Mouse (Mus musculus): ENCODE data around the gene Gje1. TPM values are rescaled to one million over a fixed set of nuclear protein-coding genes. Genes with fewer than 3 reads are reported as not detected.

The Gje1 gene
- total and polyA plus RNA-seq, 3 experiments: not detected

DNA sequence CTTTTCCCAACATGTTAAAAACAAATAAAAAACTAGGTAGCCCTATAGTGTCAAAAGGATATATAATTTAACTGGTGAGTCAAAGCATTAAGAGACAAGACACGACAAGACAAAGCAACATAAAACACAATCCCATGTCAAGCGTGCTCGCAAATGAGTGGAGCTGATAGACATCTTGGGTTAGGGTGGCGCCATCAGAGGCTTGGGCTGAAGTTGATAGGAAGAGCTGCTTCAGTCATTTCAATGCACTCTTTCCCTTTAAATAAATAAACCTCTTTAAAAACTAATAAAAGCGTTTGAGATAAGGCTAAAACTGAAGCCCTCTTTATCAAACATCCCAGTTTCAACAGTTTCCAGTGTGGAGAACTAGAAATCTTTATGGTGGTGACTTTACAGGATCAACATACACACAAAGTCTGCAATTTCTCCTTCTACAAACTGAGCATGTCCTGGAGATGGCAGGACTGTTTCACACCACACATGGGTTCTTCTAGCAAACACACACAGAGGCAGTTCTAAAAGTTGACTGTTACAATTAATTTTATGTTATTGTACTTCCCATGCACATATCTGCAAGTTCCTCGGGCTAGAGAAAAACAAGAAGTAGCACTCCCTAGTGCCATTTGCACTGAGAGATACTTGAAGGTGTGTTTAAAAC is 29.1 kb downstream of the Gje1 start:
- Histone ChIP-seq H3K27me3 (replicated peaks) (no peaks in the 10 kb centered on the region), H3K4me2 (ENCODE audit: insufficient read depth, low read depth, poor library complexity, severe bottlenecking) (no peak overlapping the region), H3K4me1 (ENCODE audit: control insufficient read depth in 1 of 2, insufficient read depth in 2 of 2) (no peaks in the 10 kb centered on the region), H3K36me3 (replicated peaks in 1 of 2; ENCODE audit: control insufficient read depth in 1 of 2, insufficient read depth in 1 of 2, low read length in 1 of 2) (peaks cover 6 to 40% of the 10 kb centered on the region in 2 experiments), H3K9ac (ENCODE audit: insufficient read depth, low read depth) (no peak overlapping the region), H3K4me3 (replicated peaks in 1 of 3; ENCODE audit: low read depth in 2 of 3, low read length in 2 of 3, poor library complexity in 1 of 3) (no peak overlapping the region), H3K9me3 (replicated peaks; ENCODE audit: low read length) (peaks cover 7% of the 10 kb centered on the region), H3K27ac (ENCODE audit: insufficient read depth, low read depth) (no peak overlapping the region), H3K79me2 (replicated peaks; ENCODE audit: control insufficient read depth, extremely low read depth, insufficient read depth, poor library complexity, severe bottlenecking) (0 out of 2 replicates have a peak, but pooled peaks cover 2% of the 10 kb centered on the region)
- dilution Hi-C loops (cut with MboI; ENCODE audit: extremely low pct_ligation_motif_present, extremely low pct_unique_long_range_greater_than_20kb, low sequenced_read_pairs): no loop called here
- TF ChIP-seq IRF4 (IDR thresholded peaks at IDR 0.05; ENCODE audit: low read depth, low read length) (no peak), USF1 (IDR thresholded peaks at IDR 0.05; ENCODE audit: low read depth, low read length) (no peak), TBP (conservative IDR thresholded peaks at IDR 0.05; ENCODE audit: low read depth, low read length) (no peak), NELFE (IDR thresholded peaks at IDR 0.05; ENCODE audit: low read depth, low read length) (no peak), CHD1 (IDR thresholded peaks at IDR 0.05; ENCODE audit: low read depth, low read length) (no peak), MYC (IDR thresholded peaks at IDR 0.05; ENCODE audit: low read depth, low read length) (no peak), MEF2A (IDR thresholded peaks at IDR 0.05; ENCODE audit: borderline replicate concordance, low read depth, low read length) (no peak), MXI1 (IDR thresholded peaks at IDR 0.05; ENCODE audit: low read depth, low read length) (no peak), SIN3A (IDR thresholded peaks at IDR 0.05; ENCODE audit: low read length) (no peak), NRF1 (IDR thresholded peaks at IDR 0.05; ENCODE audit: low read depth, low read length) (no peak), PAX5 (IDR thresholded peaks at IDR 0.05; ENCODE audit: low read length) (no peak), POLR2A (IDR thresholded peaks at IDR 0.05; ENCODE audit: low read depth, low read length) (no peak), KAT2A (IDR thresholded peaks at IDR 0.05; ENCODE audit: insufficient replicate concordance, low read length) (no peak), E2F4 (IDR thresholded peaks at IDR 0.05; ENCODE audit: insufficient replicate concordance, low read depth, low read length) (no peak), RCOR1 (conservative IDR thresholded peaks at IDR 0.05; ENCODE audit: low read depth, low read length) (no peak), MAZ (IDR thresholded peaks at IDR 0.05; ENCODE audit: low read depth, low read length) (no peak)
- in situ Hi-C loops (cut with MboI; ENCODE audit: low pct_ligation_motif_present, low pct_unique_long_range_greater_than_20kb, low sequenced_read_pairs): no loop called here
- DNase-seq (ENCODE audit: extremely low read depth): no peak

DNA sequence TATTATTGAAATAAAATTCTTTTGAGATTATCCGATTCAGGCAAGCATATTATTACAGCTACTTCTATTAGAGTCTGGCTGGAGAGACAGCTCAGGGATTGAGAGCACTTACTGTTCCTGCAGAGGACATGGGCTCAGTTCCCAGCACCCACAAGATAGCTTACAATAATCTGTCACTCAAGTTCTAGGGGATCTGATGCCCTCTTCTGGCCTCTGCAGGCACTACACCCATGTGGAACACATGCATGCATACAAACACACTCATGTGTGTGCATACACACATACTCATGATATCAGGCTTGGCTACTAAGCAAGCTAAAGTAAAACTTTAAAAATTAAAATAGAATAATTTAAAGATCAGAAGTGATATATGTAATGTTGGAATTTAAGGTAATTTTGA is 32.4 kb downstream of the Gje1 start:
- no peaks in the 10 kb centered on the region for H3K27me3 ChIP-seq (replicated peaks)
- TF ChIP-seq CTCF (conservative IDR thresholded peaks at IDR 0.05 in 1 of 2, IDR thresholded peaks at IDR 0.05 in 1 of 2; ENCODE audit: low read depth in 2 of 2, low read length in 2 of 2) (peak in 1 of 2 experiments; percentile 24; a peak in 1 of 4 replicates), RAD21 (IDR thresholded peaks at IDR 0.05; ENCODE audit: low read depth, low read length) (no peak)
- in situ Hi-C loops (cut with MboI; ENCODE audit: low pct_ligation_motif_present, low pct_unique_long_range_greater_than_20kb, low sequenced_read_pairs): no loop called here
- dilution Hi-C loops (cut with MboI; ENCODE audit: extremely low pct_ligation_motif_present, extremely low pct_unique_long_range_greater_than_20kb, low sequenced_read_pairs): no loop called here
- no peak overlapping the region for H3K4me3 ChIP-seq (replicated peaks in 1 of 3; ENCODE audit: low read depth in 2 of 3, low read length in 2 of 3, poor library complexity in 1 of 3)
- H3K9me3 ChIP-seq (replicated peaks; ENCODE audit: low read length): peaks cover 7% of the 10 kb centered on the region
- no peak for DNase-seq (ENCODE audit: extremely low read depth)
- H3K9ac ChIP-seq (ENCODE audit: insufficient read depth, low read depth): no peak overlapping the region
- peaks cover 6 to 40% of the 10 kb centered on the region in 2 experiments for H3K36me3 ChIP-seq (replicated peaks in 1 of 2; ENCODE audit: control insufficient read depth in 1 of 2, insufficient read depth in 1 of 2, low read length in 1 of 2)
- no peaks in the 10 kb centered on the region for H3K4me1 ChIP-seq (ENCODE audit: control insufficient read depth in 1 of 2, insufficient read depth in 2 of 2)
- no peak overlapping the region for H3K27ac ChIP-seq (ENCODE audit: insufficient read depth, low read depth)
- H3K4me2 ChIP-seq (ENCODE audit: insufficient read depth, low read depth, poor library complexity, severe bottlenecking): no peak overlapping the region
- no peaks in the 10 kb centered on the region for H3K79me2 ChIP-seq (replicated peaks; ENCODE audit: control insufficient read depth, extremely low read depth, insufficient read depth, poor library complexity, severe bottlenecking)

Data from CH12.LX (cell line).